Mouse (Mus musculus): Measurements from ENCODE around the gene Snrpa.
A peak's percentile ranks its signal among the peaks of the same experiment; 100 is the strongest.
"Not testable (repeated sequence)": the region's sequence is repeated elsewhere in the genome, so short reads cannot be mapped to it uniquely, and the experiment has no call there.

The Snrpa gene

GRCm38 (mm10) chr7:27195681-27196611, at the start of gene Snrpa, which contains the start of gene BC024978:
Snrpa (minus strand) TSS chr7:27196271.
BC024978 (plus strand) TSS chr7:27195781.
- peak; percentile 100 for DNase-seq (ENCODE audit: low read depth, low spot score)

- not testable (repeated sequence) for DNase-seq (ENCODE audit: low read depth, low spot score)
Measured at GRCm38 (mm10) chr7:27244088-27244487, 48.0 kb upstream of the Snrpa start.

GRCm38 (mm10) chr7:27243211-27243610, 47.1 kb upstream of the Snrpa start:
- DNase-seq (ENCODE audit: low read depth, low spot score): no peak

- no peak for DNase-seq (ENCODE audit: low read depth, low spot score)
Measured at GRCm38 (mm10) chr7:27238568-27238967, 42.5 kb upstream of the Snrpa start.

- no peak for DNase-seq (ENCODE audit: low read depth, low spot score)
Measured at GRCm38 (mm10) chr7:27237527-27237926, 41.5 kb upstream of the Snrpa start.

- DNase-seq (ENCODE audit: low read depth, low spot score): no peak
Measured at GRCm38 (mm10) chr7:27235726-27236125, 39.7 kb upstream of the Snrpa start.

GRCm38 (mm10) chr7:27233300-27233699, 37.2 kb upstream of the Snrpa start:
- no peak for DNase-seq (ENCODE audit: low read depth, low spot score)

GRCm38 (mm10) chr7:27232781-27233281, 36.8 kb upstream of the Snrpa start, which contains the start of gene Coq8b:
Coq8b (plus strand) TSS chr7:27233023.
- peak; percentile 95 for DNase-seq (ENCODE audit: low read depth, low spot score)

- peak; percentile 90 for DNase-seq (ENCODE audit: low read depth, low spot score)
Measured at GRCm38 (mm10) chr7:27231693-27232331, 35.7 kb upstream of the Snrpa start.

- DNase-seq (ENCODE audit: low read depth, low spot score): no peak
Measured at GRCm38 (mm10) chr7:27230781-27231180, 34.7 kb upstream of the Snrpa start.

- DNase-seq (ENCODE audit: low read depth, low spot score): no peak
Measured at GRCm38 (mm10) chr7:27228865-27229264, 32.8 kb upstream of the Snrpa start.

GRCm38 (mm10) chr7:27228281-27228821, 32.3 kb upstream of the Snrpa start, which contains the start of gene Itpkc:
Itpkc (minus strand) TSS chr7:27228661.
- peak; percentile 90 for DNase-seq (ENCODE audit: low read depth, low spot score)

- no peak for DNase-seq (ENCODE audit: low read depth, low spot score)
Measured at GRCm38 (mm10) chr7:27227676-27228075, 31.6 kb upstream of the Snrpa start.

GRCm38 (mm10) chr7:27227276-27227675, 31.2 kb upstream of the Snrpa start:
- DNase-seq (ENCODE audit: low read depth, low spot score): no peak

GRCm38 (mm10) chr7:27224877-27225575, 29.0 kb upstream of the Snrpa start:
- no peak for DNase-seq (ENCODE audit: low read depth, low spot score)

GRCm38 (mm10) chr7:27222538-27222937, 26.5 kb upstream of the Snrpa start:
- no peak for DNase-seq (ENCODE audit: low read depth, low spot score)

GRCm38 (mm10) chr7:27221939-27222338, 25.9 kb upstream of the Snrpa start:
- DNase-seq (ENCODE audit: low read depth, low spot score): no peak

- no peak for DNase-seq (ENCODE audit: low read depth, low spot score)
Measured at GRCm38 (mm10) chr7:27219937-27220336, 23.9 kb upstream of the Snrpa start.

- DNase-seq (ENCODE audit: low read depth, low spot score): no peak
Measured at GRCm38 (mm10) chr7:27218586-27218985, 22.5 kb upstream of the Snrpa start.

GRCm38 (mm10) chr7:27212626-27213025, 16.6 kb upstream of the Snrpa start:
- no peak for DNase-seq (ENCODE audit: low read depth, low spot score)

GRCm38 (mm10) chr7:27203730-27204449, 7.8 kb upstream of the Snrpa start:
- no peak for DNase-seq (ENCODE audit: low read depth, low spot score)

Measured in telencephalon, adult 2 months (tissue).